ENCODE assay signal across 10 mouse cellular contexts in the genomic region with DNA sequence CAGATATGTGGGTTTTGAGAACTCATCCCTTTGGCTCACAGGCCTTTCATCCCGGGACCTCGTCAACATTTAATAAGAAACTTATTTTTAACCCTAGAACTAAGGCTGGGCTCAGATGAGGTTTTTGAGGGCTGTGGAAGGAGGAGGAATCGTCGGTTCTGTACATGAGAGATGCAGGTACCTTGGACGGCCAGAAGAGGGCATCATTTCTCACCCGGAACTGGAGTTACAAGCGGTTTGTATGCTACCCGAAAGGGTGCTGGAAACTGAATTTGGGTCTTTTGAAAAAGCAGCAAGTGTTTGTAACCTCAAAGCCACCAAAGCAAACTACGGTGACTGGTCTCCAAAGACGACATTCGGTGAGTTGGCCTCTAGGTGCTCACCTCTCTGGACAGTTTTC. TPM values are rescaled to one million over a fixed set of nuclear protein-coding genes. Genes with fewer than 3 reads are reported as not detected.
DNase-seq lines count a peak whose midpoint lies in the region; ATAC-seq and TF ChIP-seq lines count a peak whose summit lies in the region.
"Had no signal": no experiment of that assay in that cellular context is flagged by ENCODE, and none has a peak within 500 bp of the region (broad histone marks: within the 10 kb centered on the region; RNA-seq: fewer than 3 reads in every experiment).

No protein-coding gene starts in this region.

- no peak for ATAC-seq in G1E (ENCODE audit: extremely low read depth, insufficient number of reproducible peaks, low FRiP score, poor library complexity, severe bottlenecking)
- ATAC-seq in megakaryocyte-erythroid progenitor cell, adult 5-6 weeks (replicated peaks; ENCODE audit: low FRiP score, low TSS enrichment, poor library complexity, severe bottlenecking): peak; percentile 66

- peak; percentile 25 for TF ChIP-seq CTCF in left cerebral cortex, adult 2 months (IDR thresholded peaks at IDR 0.05)
- TF ChIP-seq CTCF in CH12.LX (conservative IDR thresholded peaks at IDR 0.05 in 1 of 2, IDR thresholded peaks at IDR 0.05 in 1 of 2; ENCODE audit: low read depth in 2 of 2, low read length in 2 of 2): peak; percentile 44 to 50
- TF ChIP-seq CTCF in G1E (IDR thresholded peaks at IDR 0.05; ENCODE audit: low read depth, low read length): peak; percentile 51

- dilution Hi-C loops in CH12.LX (cut with MboI; ENCODE audit: extremely low pct_ligation_motif_present, extremely low pct_unique_long_range_greater_than_20kb, low sequenced_read_pairs): no loop called here

- intact Hi-C loops in left cerebral cortex, adult 2 months (cut with DNase I): no loop called here

- H3K36me3 ChIP-seq in CH12.LX (replicated peaks in 1 of 2; ENCODE audit: control insufficient read depth in 1 of 2, insufficient read depth in 1 of 2, low read length in 1 of 2) (no peaks in the 10 kb centered on the region), G1E (replicated peaks) (no peaks in the 10 kb centered on the region)
- H3K36me3 ChIP-seq: midbrain, embryonic 10.5 days had no signal

- H3K79me2 ChIP-seq in CH12.LX (replicated peaks; ENCODE audit: control insufficient read depth, extremely low read depth, insufficient read depth, poor library complexity, severe bottlenecking): no peaks in the 10 kb centered on the region

- DNase-seq in left cerebral cortex, adult 2 months (ENCODE audit: extremely low spot score in 1 of 2, low spot score in 2 of 2): no peak
- no peak for DNase-seq in left cerebral cortex, adult 18-20 months (ENCODE audit: low spot score in 2 of 2)
- DNase-seq in CH12.LX (ENCODE audit: extremely low read depth) (no peak), G1E (ENCODE audit: low spot score) (no peak)
- DNase-seq in spleen, adult 12 weeks (ENCODE audit: low spot score): no peak
- DNase-seq in layer of hippocampus, adult 11-12 months (ENCODE audit: low spot score): no peak
- DNase-seq: gastrocnemius, postnatal 36 days; kidney, adult 11 months had no signal

- TF ChIP-seq EP300 in CH12.LX (IDR thresholded peaks at IDR 0.05; ENCODE audit: low read length): no peak

- peaks cover 4 to 11% of the 10 kb centered on the region in 2 experiments for H3K4me1 ChIP-seq in CH12.LX (ENCODE audit: control insufficient read depth in 1 of 2, insufficient read depth in 2 of 2)
- H3K4me1 ChIP-seq in G1E (ENCODE audit: insufficient read depth, low read depth, low read length): 0 out of 2 replicates have a peak, but pooled peaks cover 5% of the 10 kb centered on the region

- no peak overlapping the region for H3K4me3 ChIP-seq in left cerebral cortex, adult 2 months
- no peak overlapping the region for H3K4me3 ChIP-seq in CH12.LX (replicated peaks in 1 of 3; ENCODE audit: low read depth in 2 of 3, low read length in 2 of 3, poor library complexity in 1 of 3)
- H3K4me3 ChIP-seq in G1E (ENCODE audit: low read depth, low read length): no peak overlapping the region
- H3K4me3 ChIP-seq: midbrain, embryonic 10.5 days had no signal

- H3K4me2 ChIP-seq in CH12.LX (ENCODE audit: insufficient read depth, low read depth, poor library complexity, severe bottlenecking): no peak overlapping the region

- peaks cover 2% of the 10 kb centered on the region for H3K9me3 ChIP-seq in CH12.LX (replicated peaks; ENCODE audit: low read length)
- no peaks in the 10 kb centered on the region for H3K9me3 ChIP-seq in G1E (replicated peaks)
- H3K9me3 ChIP-seq: midbrain, embryonic 10.5 days had no signal

- in situ Hi-C loops in CH12.LX (cut with MboI; ENCODE audit: low pct_ligation_motif_present, low pct_unique_long_range_greater_than_20kb, low sequenced_read_pairs): no loop called here

- TF ChIP-seq POLR2A in CH12.LX (IDR thresholded peaks at IDR 0.05; ENCODE audit: low read depth, low read length): no peak

- H3K9ac ChIP-seq in CH12.LX (ENCODE audit: insufficient read depth, low read depth): no peak overlapping the region

- H3K27me3 ChIP-seq in CH12.LX (replicated peaks) (no peaks in the 10 kb centered on the region), G1E (ENCODE audit: insufficient read depth, low read length) (peaks cover 19% of the 10 kb centered on the region)

- no peak for TF ChIP-seq RAD21 in CH12.LX (IDR thresholded peaks at IDR 0.05; ENCODE audit: low read depth, low read length)

- no peak overlapping the region for H3K27ac ChIP-seq in left cerebral cortex, adult 2 months
- no peak overlapping the region for H3K27ac ChIP-seq in CH12.LX (ENCODE audit: insufficient read depth, low read depth)
- H3K27ac ChIP-seq: midbrain, embryonic 10.5 days had no signal

TF ChIP-seq in CH12.LX, 34 proteins besides CTCF, POLR2A, EP300 and RAD21:
- TF ChIP-seq NELFE (IDR thresholded peaks at IDR 0.05; ENCODE audit: low read depth, low read length): no peak
- no peak for TF ChIP-seq MAX (IDR thresholded peaks at IDR 0.05; ENCODE audit: low read length)

RNA-seq across cellular contexts. Expression of gene Raf1, which starts 24.9 kb away (rescaled TPM):
- total RNA-seq in left cerebral cortex, adult 2 months (2021): 10 to 100 TPM; 85.4 to 89.8 TPM
- 10 to 100 TPM; 79.3 to 88.2 TPM for total RNA-seq in left cerebral cortex, adult 18-20 months (2021)
- total RNA-seq in CH12.LX (2012; rRNA removed) (59.8 and 61.7 TPM in 2 replicates), CH12.LX (2014; rRNA removed) (76.8 and 79.2 TPM in 2 replicates), G1E (2014; fragmentation: Nextera tagmentation) (75.5 and 78.1 TPM in 2 replicates), G1E (2017) (53.0 and 56.9 TPM in 2 replicates)
- polyA plus RNA-seq in CH12.LX (2012; ENCODE audit: insufficient read length, low read depth) (53.5 and 63.2 TPM in 2 replicates), G1E (2012) (14.6 and 20.9 TPM in 2 replicates)
- total RNA-seq in megakaryocyte-erythroid progenitor cell, adult 5-6 weeks (2014; fragmentation: Nextera tagmentation): 112 and 136 TPM in 2 replicates
- 68.6 and 77.5 TPM in 2 replicates for total RNA-seq in megakaryocyte-erythroid progenitor cell, adult 5-6 weeks (2017)
